Mouse (Mus musculus) thymus, postnatal 0 days (tissue): ENCODE measurements at regions not wholly inside any gene's neighbourhood (a gene's known extent, or its start where the extent isn't known, plus 50 kb on each side); places are given as distances from the start of the nearest gene placed in this dataset.
"Not testable (repeated sequence)": the region's sequence is repeated elsewhere in the genome, so short reads cannot be mapped to it uniquely, and the experiment has no call there.

Experiments
- DNase-seq: peaks from one replicate; pipeline ENCODE4 v3.0.0-alpha.2; 2015; ENCODE audit warnings: low spot score

- peak; percentile 34 for DNase-seq
Measured at GRCm38 (mm10) chr5:25639187-25639586, 66.4 kb downstream of the Xrcc2 start.

GRCm38 (mm10) chr5:25638097-25638496 lies 67.5 kb downstream of the Xrcc2 start:
- no peak for DNase-seq

DNA sequence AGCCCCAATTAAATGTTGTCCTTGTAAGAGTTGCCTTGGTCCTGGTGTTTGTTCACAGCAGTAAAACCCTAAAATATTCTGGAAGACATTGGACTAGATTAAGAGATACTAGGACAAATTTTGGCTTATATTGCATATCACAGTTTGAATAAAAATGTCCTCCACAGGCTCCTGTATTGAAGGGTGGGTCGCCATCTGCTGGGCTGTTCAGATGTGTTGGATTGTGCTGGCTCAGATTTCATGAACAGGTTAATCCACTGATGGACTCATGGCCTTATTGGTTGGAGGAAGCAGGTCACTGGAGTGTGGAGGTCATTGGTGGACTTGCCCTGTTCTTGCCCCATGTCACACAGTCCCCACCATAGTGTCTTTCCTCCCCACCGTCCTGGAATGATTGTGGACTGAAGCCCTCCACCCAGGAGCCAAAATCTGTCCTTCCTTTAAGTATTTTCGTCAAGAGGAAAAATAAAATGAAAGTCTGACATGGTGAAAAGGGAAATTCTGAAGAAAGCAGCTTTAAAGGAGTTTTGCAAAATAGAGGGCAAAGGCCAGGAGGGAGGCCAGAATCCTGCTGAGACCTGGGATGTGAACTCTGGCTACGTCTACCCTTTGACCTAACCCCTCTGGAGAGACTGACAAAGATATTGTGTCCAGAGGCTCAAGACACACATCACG lies 72.6 kb downstream of the Xrcc2 start:
- DNase-seq, result peak; percentile 3

- no peak for DNase-seq
Measured at GRCm38 (mm10) chr5:25629731-25630130, 75.9 kb downstream of the Xrcc2 start.

- DNase-seq, result no peak
Measured at GRCm38 (mm10) chr5:25628504-25628903, 77.1 kb downstream of the Xrcc2 start.

- DNase-seq, result no peak
Measured at GRCm38 (mm10) chr5:25627086-25627485, 78.5 kb downstream of the Xrcc2 start.

DNA sequence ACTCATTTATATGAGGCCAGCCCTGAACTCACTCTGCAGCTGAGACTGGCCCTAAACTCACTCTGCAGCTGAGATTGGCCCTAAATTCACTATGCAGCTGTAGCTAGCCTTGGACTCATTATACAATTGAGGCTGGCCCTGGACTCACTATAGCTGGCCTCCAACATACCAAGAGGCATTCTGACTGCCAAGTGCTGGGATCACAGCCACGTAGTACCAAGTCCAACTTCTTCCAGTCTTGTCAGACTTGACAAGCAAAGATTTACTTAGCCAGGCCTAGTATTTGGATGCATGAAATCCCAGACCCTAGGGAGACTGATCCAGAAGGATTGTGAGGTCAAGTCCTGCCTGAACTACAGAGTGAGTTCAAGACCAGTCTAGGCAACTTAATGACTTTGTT lies 81.6 kb downstream of the Xrcc2 start:
- DNase-seq, result no peak

DNA sequence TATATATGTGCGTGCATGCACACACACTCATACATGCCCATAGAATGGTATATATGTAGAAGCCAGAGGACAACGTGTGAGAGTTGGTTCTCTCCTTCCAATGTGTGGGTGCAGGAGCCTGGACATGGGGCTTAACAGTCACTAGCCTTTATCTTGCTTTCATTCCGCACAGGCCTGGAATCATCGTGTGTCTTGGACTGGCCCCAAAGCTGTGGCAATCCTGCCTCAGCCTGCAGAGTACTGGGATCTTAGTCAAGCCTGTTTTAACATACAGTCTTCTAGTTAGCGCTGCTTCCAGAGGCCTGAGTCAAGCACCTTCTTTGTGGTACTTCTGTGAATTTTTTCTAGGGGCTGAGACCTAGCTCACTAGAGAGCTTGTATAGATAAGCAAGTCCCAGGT lies 85.8 kb downstream of the Xrcc2 start:
- DNase-seq, result no peak

GRCm38 (mm10) chr5:25619337-25619736 lies 86.3 kb downstream of the Xrcc2 start:
- DNase-seq, result not testable (repeated sequence)

GRCm38 (mm10) chr5:25614659-25615061 lies 91.0 kb downstream of the Xrcc2 start:
- no peak for DNase-seq

DNA sequence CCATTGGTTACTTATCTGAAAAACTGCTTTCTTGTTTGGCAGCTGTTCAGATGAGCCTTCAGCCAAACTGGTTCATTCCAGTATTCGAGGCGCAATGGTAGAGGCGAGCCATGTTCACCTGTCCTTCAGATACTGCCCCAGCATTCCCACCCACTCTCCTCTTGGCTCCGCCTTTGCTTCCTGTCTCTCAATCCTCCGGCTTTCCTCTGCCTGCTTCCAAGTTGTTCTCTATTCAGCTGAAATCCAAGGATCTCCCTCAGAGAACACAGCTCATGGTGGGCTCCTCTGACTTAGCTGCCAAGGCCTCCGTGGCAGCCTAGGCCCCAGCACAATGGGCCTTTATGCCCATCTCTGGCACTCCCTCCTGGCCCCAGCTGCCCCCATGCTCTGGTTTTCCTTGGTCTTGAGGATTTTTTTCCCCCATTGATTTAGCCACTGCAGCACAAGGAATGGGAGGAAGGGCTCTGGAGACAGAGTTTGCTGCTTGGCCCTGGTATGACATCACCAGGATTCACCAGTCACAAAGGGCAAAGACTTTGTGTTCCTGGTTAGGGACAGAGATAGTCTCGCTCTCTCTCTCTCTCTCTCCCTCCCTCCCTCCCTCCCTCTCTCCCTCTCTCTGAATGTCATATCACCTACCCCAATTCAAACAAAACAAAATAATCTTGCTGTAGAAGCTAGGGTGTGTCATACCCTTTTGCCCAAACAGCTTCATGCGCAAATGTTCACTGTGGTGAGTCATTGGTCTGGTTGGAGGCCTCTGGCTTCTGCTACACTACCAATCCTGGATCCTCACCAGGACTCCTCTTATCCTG lies 91.6 kb downstream of the Xrcc2 start:
- DNase-seq, result no peak

DNA sequence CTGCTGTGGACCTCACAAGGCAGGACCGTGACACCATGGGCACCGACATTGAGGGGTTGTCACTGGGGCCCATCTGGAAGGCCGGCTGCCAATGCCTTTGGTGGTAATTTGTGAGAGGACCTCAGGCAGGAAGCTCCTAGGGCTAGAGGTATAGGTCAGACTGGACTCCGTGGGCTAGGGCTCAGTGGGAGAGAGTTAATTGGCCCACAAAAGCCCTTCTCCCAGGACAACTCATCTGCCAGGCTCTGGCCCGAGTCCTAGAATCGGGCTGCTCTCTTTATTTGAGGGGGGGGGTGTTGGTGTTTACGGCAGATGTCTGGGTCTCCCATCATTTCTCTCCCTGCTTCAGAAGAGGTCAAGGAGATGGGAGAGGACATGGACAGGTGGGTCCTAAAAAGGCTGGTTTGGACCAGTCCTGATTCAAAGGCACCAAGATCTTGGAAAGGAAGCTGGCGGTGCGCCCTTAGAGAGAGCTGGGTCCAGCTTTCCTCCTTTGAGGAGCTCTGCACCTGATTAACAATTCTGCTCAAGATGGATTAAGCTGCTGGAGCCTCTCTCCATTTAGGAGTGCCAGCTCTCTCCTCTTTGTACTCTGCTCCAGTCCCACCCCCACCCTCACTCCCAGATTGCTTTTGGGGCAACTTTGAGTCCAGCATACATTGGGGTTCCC lies 93.5 kb downstream of the Xrcc2 start:
- DNase-seq, result no peak

DNA sequence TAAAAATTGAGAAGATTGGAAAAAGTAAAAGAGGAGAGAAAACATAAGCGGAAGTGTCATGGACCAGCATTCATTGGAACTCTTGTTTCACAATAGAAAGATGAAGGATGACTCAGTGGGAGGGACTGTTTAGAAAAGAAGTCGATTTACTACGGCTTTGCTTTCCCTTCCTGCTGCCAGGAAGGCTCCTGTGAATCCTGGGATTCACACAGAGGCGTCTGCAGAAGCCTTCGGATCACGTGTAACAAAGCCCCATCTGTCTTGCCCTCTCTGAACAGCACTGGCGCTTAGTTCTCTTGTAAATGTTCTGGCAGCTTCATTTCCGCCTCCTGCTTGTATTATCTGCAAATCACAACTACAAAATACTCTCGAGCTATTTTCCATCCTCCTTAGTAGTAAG lies 94.0 kb downstream of the Cct8l1 start:
- no peak for DNase-seq

DNA sequence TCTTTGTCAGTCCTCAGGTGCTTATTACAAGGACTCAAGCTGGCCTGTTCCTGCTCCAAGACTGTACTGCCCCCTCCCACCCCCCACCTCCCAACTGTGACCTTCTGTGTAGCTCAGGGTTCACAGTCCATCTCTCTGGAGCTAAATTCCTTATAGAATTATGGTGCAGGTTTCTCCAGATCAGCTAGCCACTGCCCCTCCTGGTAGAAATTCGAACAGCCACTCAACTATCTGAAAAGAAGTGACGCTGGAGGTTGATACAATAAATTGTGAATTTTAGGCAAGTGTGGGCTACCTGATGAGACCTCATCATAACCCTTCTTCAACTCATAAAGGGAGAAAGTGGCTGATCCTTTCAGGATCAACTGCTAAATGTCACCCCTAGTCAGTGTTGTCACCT lies 86.3 kb downstream of the Cct8l1 start:
- DNase-seq, result no peak

DNA sequence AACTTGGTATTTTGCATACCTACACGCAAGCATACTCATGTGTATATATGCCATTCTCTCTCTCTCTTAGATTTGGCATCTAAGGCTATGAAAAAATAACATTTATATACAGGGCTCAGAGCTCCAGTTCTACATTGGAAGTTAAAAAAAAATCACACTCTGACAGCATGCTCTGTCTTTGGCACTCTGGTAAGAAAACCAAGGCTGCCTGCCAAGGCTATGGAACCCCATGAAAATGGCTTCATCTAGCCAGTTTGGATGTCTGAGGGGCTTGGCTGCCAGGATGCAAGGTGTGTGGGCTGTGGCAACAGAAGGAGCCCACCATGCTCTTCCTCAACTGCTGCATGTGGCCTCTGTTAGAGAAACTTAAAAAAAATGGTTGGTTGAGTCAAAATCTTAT lies 83.5 kb downstream of the Cct8l1 start:
- DNase-seq, result no peak

DNA sequence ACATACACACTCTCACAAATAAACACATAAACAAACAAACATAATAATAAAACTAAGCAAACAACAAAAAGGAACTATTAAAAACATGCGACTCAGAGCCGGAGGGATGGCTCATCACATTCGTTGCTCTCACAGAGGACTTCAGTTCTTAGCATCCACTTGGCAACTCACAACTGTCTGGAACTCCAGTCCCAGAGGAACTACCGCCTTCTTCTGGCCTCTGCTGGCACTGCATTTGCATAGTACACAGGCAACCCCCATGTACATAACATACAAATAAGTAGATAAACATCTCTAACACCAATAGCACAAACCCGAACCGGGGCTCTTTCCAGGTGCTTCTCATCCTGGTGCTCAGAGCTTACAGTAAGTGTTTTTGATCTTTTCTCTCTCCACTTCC lies 81.9 kb downstream of the Cct8l1 start:
- no peak for DNase-seq

DNA sequence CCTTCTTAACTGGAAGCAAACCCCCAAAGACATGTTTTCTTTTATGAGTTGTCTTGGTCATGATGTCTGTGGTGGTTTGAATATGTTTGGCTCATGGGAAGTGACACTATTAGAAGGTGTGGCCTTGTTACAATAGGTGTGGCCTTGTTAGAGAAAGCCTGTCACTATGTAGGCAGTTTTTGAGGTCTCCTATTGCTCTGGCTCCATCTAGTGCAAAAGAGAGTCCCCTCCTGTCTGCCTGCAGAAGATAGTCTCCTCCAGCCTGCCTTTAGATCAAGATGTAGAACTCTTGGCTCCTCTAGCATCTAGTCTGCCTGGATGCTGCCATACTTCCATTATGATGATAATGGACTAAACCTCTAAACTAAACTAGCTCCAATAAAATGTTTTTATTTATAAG lies 75.8 kb downstream of the Cct8l1 start:
- no peak for DNase-seq
